Mouse (Mus musculus) forebrain, embryonic 14.5 days (tissue): ENCODE data around the gene Rpl9-ps6. TPM values are rescaled to one million over a fixed set of nuclear protein-coding genes. Genes with fewer than 3 reads are reported as not detected.
A peak's percentile ranks its signal among the peaks of the same experiment; 100 is the strongest.
"Not testable (repeated sequence)": the region's sequence is repeated elsewhere in the genome, so short reads cannot be mapped to it uniquely, and the experiment has no call there.

Experiments
- ATAC-seq: fragments of 200-750 bp; cut with Nextera tagmentation; 2 replicates; pipeline ENCODE4 v1.8.0; 2017; ENCODE audit warnings: mild to moderate bottlenecking, moderate library complexity
- DNase-seq: peaks from one replicate; pipeline ENCODE4 v3.0.0-alpha.2; 2015; ENCODE audit warnings: low spot score
- H3K27ac ChIP-seq: fragments of 300-500 bp; sonication (generic); 2 replicates; pipeline ENCODE4 v1.5.1; 2014; ENCODE audit warnings: low read depth, mild to moderate bottlenecking, control low read depth, low read length, moderate library complexity
- H3K27me3 ChIP-seq: fragments of 300-500 bp; sonication (generic); replicated peaks from 2 replicates; pipeline ENCODE4 v1.6.1; 2014; ENCODE audit warnings: low read length, control low read depth, mixed read lengths; ENCODE audit not compliant: control insufficient read depth, insufficient read depth
- H3K36me3 ChIP-seq: fragments of 300-500 bp; sonication (generic); 2 replicates; pipeline ENCODE4 v1.6.1; 2014; ENCODE audit warnings: low read length, control low read depth; ENCODE audit not compliant: control insufficient read depth, insufficient read depth
- H3K4me1 ChIP-seq: fragments of 300-500 bp; sonication (generic); 2 replicates; pipeline ENCODE4 v1.6.1; 2014; ENCODE audit warnings: antibody characterized with exemption, low read length, control low read depth; ENCODE audit not compliant: control insufficient read depth, insufficient read depth
- H3K4me2 ChIP-seq: fragments of 300-500 bp; sonication (generic); 2 replicates; pipeline ENCODE4 v1.6.1; 2014; ENCODE audit warnings: mild to moderate bottlenecking, control low read depth, low read length
- H3K4me3 ChIP-seq: fragments of 300-500 bp; sonication (generic); 2 replicates; pipeline ENCODE4 v1.5.1; 2014; ENCODE audit warnings: low read depth, low read length, control low read depth
- H3K9ac ChIP-seq: fragments of 300-500 bp; sonication (generic); 2 replicates; pipeline ENCODE4 v1.6.1; 2014; ENCODE audit warnings: mild to moderate bottlenecking, low read length, control low read depth, moderate library complexity
- H3K9me3 ChIP-seq: fragments of 300-500 bp; sonication (generic); replicated peaks from 2 replicates; pipeline ENCODE4 v1.6.1; 2016; ENCODE audit warnings: low read length, control low read depth, mixed read lengths; ENCODE audit not compliant: control insufficient read depth
- WGBS: fragments of 180-500 bp; shearing (Covaris S2); extraction: QIAGEN DNeasy Blood & Tissue Kit; methylation state at CpG from one replicate; pipeline ENCODE4 v1.1.7; 2014; 5-methylcytosine and 5-hydroxymethylcytosine counted together
- polyA plus RNA-seq: library from polyadenylated mRNA; unstranded; fragments of >200 nt; fragmentation: Nextera tagmentation; extraction: Ambion mirVana; gene quantifications from 2 replicates; pipeline ENCODE4 v1.2.1, GENCODE M21; 2014

The Rpl9-ps6 gene
- polyA plus RNA-seq, 1 experiment from 2014 or later: 96.9 TPM

DNA sequence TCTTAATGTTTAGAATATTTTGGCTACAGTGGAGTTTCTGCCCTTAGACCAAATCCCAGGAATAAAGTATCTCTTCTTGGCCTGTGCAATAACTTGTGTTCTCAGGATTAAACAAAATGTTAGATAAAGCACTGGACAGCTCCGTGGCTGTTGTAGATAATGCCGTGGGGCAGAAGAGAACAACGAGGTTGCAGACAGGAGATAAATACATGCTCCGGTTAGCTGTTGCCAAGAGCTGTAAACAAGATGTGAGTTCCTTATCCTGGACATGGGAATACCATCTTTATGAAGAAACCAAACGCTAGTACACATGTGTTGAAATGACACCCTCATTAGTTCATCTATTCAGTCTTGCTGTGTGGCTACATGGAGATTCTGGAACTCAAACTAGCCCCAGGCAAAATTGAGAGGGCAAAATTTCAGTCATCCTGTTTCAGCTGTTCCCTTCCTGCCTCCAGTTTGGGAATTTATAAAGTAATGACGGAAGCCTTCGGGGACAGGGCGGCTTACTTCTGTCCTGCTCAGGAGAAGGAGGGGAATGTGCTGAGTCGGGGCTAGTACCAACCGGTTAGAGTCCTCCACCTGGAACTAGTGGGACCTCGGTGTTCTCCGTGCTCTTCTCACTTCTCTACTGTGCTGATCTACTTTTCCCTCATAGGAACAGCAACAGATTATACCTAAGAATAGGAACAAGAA, 9.8 kb upstream of the Rpl9-ps6 start:
- Histone ChIP-seq H3K9ac (no peak overlapping the region), H3K4me1 (no peaks in the 10 kb centered on the region), H3K36me3 (no peaks in the 10 kb centered on the region), H3K27me3 (no peaks in the 10 kb centered on the region), H3K9me3 (no peaks in the 10 kb centered on the region), H3K4me2 (no peak overlapping the region), H3K27ac (no peak overlapping the region), H3K4me3 (no peak overlapping the region)
- no peak for ATAC-seq
- no peak for DNase-seq
- 89% methylated on average over 12 of the region's 12 CpGs for WGBS

DNA sequence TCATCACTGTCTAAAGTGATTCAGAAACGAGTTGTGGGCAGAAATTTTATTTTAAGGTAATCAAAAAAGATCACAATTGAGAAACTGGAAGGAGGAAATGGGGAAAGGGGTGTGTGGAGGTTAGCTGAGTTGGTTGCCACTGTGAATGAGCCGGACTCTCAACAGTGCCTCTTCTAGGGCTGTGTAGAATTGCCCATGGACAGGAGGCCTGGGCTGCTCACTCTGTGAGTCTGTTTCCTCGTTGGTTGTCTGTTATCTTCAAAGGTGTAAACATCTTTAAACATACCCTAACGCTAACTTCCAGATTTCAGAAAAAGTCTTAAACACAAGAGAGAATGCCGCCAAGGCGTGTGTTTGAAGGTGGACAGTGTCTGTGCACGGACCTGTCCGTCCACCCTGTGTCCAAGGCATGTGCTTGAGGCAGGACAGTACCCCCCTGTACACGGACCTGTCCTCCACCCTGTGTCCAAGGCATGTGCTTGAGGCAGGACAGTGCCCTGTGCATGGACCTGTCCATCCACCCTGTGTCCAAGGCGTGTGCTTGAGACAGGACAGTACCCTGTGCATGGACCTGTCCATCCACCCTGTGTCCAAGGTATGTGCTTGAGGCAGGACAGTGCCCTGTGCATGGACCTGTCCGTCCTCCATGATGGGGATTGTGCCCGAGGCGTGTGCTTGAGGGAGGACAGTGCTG, 4.3 kb upstream of the Rpl9-ps6 start:
- DNase-seq: no peak
- no peak overlapping the region for H3K9ac ChIP-seq
- 89% methylated on average over 13 of the region's 13 CpGs for WGBS
- no peak overlapping the region for H3K27ac ChIP-seq
- no peaks in the 10 kb centered on the region for H3K36me3 ChIP-seq
- H3K4me3 ChIP-seq: no peak overlapping the region
- no peaks in the 10 kb centered on the region for H3K4me1 ChIP-seq
- no peaks in the 10 kb centered on the region for H3K9me3 ChIP-seq
- H3K27me3 ChIP-seq: no peaks in the 10 kb centered on the region
- ATAC-seq: no peak
- H3K4me2 ChIP-seq: no peak overlapping the region

DNA sequence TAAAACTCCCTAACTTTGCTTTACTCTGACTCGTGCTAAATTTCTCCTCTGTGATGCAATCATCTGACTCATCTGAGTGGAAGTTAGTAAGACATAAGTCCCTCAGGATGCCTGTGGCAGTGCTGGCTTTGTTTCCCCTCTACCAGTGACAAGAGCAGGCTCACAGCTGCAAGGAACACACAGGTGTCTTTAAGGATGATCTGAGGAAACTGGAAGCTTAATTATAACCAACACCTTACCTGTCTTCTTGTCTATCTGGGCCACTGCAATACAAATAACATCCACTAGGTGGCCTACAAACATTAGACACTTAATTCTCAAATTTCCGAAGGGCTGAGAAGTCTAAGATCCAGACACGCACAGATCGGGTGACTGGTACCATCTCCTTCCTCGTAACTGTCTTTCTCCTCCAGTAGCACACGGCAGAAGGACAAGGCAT, 3.7 kb upstream of the Rpl9-ps6 start:
- WGBS: 47% methylated on average over 6 of the region's 6 CpGs
- no peaks in the 10 kb centered on the region for H3K9me3 ChIP-seq
- H3K27me3 ChIP-seq: no peaks in the 10 kb centered on the region
- DNase-seq (peak; percentile 73), ATAC-seq (peak; percentile 50; the same call in 1 of the 2 replicates)
- no peaks in the 10 kb centered on the region for H3K4me1 ChIP-seq
- H3K4me3 ChIP-seq: no peak overlapping the region
- no peak overlapping the region for H3K27ac ChIP-seq
- no peak overlapping the region for H3K9ac ChIP-seq
- H3K4me2 ChIP-seq: no peak overlapping the region
- H3K36me3 ChIP-seq: no peaks in the 10 kb centered on the region

GRCm38 (mm10) chr19:32467325-32467724, 947 bp upstream of the Rpl9-ps6 start:
- DNase-seq (no peak), ATAC-seq (no peak)
- no peaks in the 10 kb centered on the region for H3K4me1 ChIP-seq
- H3K27me3 ChIP-seq: no peaks in the 10 kb centered on the region
- no peaks in the 10 kb centered on the region for H3K36me3 ChIP-seq
- WGBS: 96% methylated on average over 5 of the region's 5 CpGs
- no peak overlapping the region for H3K4me2 ChIP-seq
- no peak overlapping the region for H3K9ac ChIP-seq
- no peak overlapping the region for H3K27ac ChIP-seq
- no peak overlapping the region for H3K4me3 ChIP-seq
- no peaks in the 10 kb centered on the region for H3K9me3 ChIP-seq

- H3K9me3 ChIP-seq: no peaks in the 10 kb centered on the region
- H3K27me3 ChIP-seq: no peaks in the 10 kb centered on the region
- WGBS: 87% methylated on average over 4 of the region's 4 CpGs
- H3K4me3 ChIP-seq: no peak overlapping the region
- DNase-seq (no peak), ATAC-seq (no peak)
- H3K4me2 ChIP-seq: no peak overlapping the region
- H3K36me3 ChIP-seq: no peaks in the 10 kb centered on the region
- no peak overlapping the region for H3K9ac ChIP-seq
- no peaks in the 10 kb centered on the region for H3K4me1 ChIP-seq
- no peak overlapping the region for H3K27ac ChIP-seq
These were observed 1.1 kb downstream of the Rpl9-ps6 start for GRCm38 (mm10) chr19:32465228-32465627.

GRCm38 (mm10) chr19:32463037-32463436, 3.3 kb downstream of the Rpl9-ps6 start:
- 94% methylated on average over 6 of the region's 6 CpGs for WGBS
- no peak for ATAC-seq

GRCm38 (mm10) chr19:32457631-32458030, 8.7 kb downstream of the Rpl9-ps6 start:
- not testable (repeated sequence) for H3K27ac ChIP-seq, DNase-seq, H3K4me1 ChIP-seq, H3K9ac ChIP-seq, H3K4me2 ChIP-seq, ATAC-seq, H3K9me3 ChIP-seq, H3K4me3 ChIP-seq, H3K36me3 ChIP-seq, H3K27me3 ChIP-seq
- 84% methylated on average over 8 of the region's 8 CpGs for WGBS

More at GRCm38 (mm10) chr19:32463037-32463436, 3.3 kb downstream of the Rpl9-ps6 start:
- Histone ChIP-seq H3K27ac (no peak overlapping the region), H3K36me3 (no peaks in the 10 kb centered on the region), H3K9ac (no peak overlapping the region), H3K27me3 (no peaks in the 10 kb centered on the region), H3K4me1 (no peaks in the 10 kb centered on the region), H3K9me3 (peaks cover 3% of the 10 kb centered on the region; the same call in 1 of the 2 replicates), H3K4me2 (no peak overlapping the region), H3K4me3 (no peak overlapping the region)
- DNase-seq: no peak

DNA sequence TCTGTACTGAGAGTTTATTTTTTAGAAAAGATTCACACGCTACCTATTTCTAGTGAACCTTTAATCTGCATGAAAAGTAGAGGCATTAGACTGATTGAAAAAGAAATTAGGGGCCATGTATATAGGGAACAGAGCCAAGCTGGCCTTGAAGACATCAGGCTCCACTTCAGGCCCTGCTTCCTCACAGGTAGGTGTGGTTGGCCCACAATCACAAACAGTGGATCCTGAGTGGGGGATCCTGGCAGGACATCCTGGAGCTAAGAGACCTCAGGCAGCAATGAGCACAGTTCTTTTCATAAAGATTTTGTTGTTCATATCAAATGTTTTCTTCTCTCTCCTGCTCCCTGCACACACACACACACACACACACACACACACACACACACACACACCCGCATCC, 9.6 kb downstream of the Rpl9-ps6 start:
- 92% methylated on average over 2 of the region's 2 CpGs for WGBS
- ATAC-seq (no peak), DNase-seq (no peak)
- Histone ChIP-seq H3K4me2 (no peak overlapping the region), H3K9ac (no peak overlapping the region), H3K27me3 (no peaks in the 10 kb centered on the region), H3K4me3 (no peak overlapping the region), H3K27ac (no peak overlapping the region), H3K36me3 (no peaks in the 10 kb centered on the region), H3K9me3 (peaks cover 3% of the 10 kb centered on the region; the same call in 1 of the 2 replicates), H3K4me1 (no peaks in the 10 kb centered on the region)

- H3K4me1 ChIP-seq: no peaks in the 10 kb centered on the region
- H3K27me3 ChIP-seq: no peaks in the 10 kb centered on the region
- peak; percentile 31 for DNase-seq
- H3K9ac ChIP-seq: no peak overlapping the region
- no peak overlapping the region for H3K4me3 ChIP-seq
- H3K36me3 ChIP-seq: no peaks in the 10 kb centered on the region
- ATAC-seq: no peak
- H3K9me3 ChIP-seq: no peaks in the 10 kb centered on the region
- no peak overlapping the region for H3K27ac ChIP-seq
- H3K4me2 ChIP-seq: no peak overlapping the region
- 66% methylated on average over 4 of the region's 4 CpGs for WGBS
These were observed 14.1 kb downstream of the Rpl9-ps6 start for GRCm38 (mm10) chr19:32452231-32452630.
